Mouse (Mus musculus) megakaryocyte, embryonic 14.5 days (primary cell): ENCODE results near the gene Rps15a.

Experiments used
- FLI1 ChIP-seq: IDR thresholded peaks from 2 replicates; pipeline ENCODE4 v1.6.1; 2012; ENCODE audit warnings: low read length, inconsistent platforms, mixed read lengths
- GATA1 ChIP-seq: IDR thresholded peaks from 3 replicates; pipeline ENCODE4 v1.6.1; 2012; ENCODE audit warnings: mixed read lengths, low read length, inconsistent platforms, borderline replicate concordance

- TF ChIP-seq GATA1 (no peak), FLI1 (no peak)
Observed at GRCm38 (mm10) chr7:118143602-118144001, 27.6 kb upstream of the Rps15a start.
